Mouse (Mus musculus) liver, postnatal 0 days (tissue): ENCODE measurements at regions not wholly inside any gene's neighbourhood (a gene's known extent, or its start where the extent isn't known, plus 50 kb on each side); places are given as distances from the start of the nearest gene placed in this dataset.

Source experiments
- CTCF ChIP-seq: sonication (generic); IDR thresholded peaks from 2 replicates; pipeline ENCODE4 v1.5.1; 2016; ENCODE audit warnings: antibody characterized with exemption, low read depth
- EP300 ChIP-seq: IDR thresholded peaks from 2 replicates; pipeline ENCODE4 v1.6.1; 2016; ENCODE audit warnings: antibody characterized with exemption, low read depth, mild to moderate bottlenecking

- no peak for TF ChIP-seq CTCF
- TF ChIP-seq EP300, result no peak
Observed at GRCm38 (mm10) chr14:74529368-74529951, 111.2 kb upstream of the Htr2a start.
